Mouse (Mus musculus): Measurements from ENCODE around the gene Maneal.

Gene Maneal

DNA sequence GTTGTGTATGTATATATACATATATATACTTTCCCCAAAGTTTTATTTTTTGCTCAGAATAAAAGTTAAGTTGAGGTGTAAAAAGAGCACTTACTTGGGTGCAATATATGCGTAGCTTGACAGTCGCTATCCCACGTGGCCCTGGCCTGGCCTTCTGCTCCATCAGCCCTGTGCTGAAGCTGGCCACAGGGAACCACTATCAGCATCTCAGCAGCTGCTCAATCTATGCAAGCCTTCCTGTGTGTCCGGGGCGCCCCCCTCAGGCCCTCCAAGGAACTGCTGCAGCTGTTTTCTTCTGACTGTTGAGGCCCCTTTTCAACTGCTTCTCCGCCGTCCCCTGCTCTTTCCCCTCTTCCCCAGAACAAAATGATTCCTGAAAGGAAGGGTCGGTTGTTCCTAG lies 14.4 kb downstream of the Maneal start:
- peak; percentile 83 for DNase-seq

DNA sequence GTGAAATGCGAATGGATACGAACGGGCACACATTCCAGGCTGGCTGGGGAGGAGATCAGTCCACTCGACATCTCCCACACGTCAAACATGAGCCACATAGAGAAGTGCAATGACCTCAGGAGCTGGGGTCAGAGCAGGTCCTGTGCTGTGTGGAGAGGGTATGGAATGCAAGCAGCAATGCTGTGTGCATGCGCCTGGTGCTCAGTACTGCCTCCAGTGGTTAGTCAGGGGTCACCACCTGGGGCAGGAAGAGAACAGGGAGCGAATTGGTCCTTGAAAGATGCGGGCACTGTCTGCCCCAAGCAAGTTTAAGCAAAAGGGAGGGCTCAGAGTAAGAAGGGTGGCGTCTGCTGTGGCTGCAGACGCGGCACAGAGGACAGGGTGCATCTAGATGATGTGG lies 18.5 kb downstream of the Maneal start:
- DNase-seq: peak; percentile 58

DNA sequence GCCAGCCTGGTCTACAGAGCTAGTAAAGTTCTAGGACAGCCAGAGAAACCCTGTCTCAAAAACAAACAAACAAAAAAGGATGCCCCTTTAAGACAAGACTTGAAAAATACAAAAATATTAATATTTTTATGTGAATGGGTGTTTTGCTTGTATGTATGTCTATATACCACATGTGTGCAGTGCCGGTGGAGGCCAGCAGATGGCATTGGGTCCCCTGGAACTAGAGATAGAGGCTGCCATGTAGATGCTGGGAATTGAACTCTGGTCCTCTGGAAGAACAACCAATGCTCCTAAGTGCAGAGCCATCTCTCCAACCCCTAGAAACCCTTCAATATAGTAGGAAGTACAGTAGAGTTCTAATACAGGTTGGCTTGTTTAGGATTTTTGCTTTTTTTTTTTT lies 21.0 kb downstream of the Maneal start:
- DNase-seq: no peak

DNA sequence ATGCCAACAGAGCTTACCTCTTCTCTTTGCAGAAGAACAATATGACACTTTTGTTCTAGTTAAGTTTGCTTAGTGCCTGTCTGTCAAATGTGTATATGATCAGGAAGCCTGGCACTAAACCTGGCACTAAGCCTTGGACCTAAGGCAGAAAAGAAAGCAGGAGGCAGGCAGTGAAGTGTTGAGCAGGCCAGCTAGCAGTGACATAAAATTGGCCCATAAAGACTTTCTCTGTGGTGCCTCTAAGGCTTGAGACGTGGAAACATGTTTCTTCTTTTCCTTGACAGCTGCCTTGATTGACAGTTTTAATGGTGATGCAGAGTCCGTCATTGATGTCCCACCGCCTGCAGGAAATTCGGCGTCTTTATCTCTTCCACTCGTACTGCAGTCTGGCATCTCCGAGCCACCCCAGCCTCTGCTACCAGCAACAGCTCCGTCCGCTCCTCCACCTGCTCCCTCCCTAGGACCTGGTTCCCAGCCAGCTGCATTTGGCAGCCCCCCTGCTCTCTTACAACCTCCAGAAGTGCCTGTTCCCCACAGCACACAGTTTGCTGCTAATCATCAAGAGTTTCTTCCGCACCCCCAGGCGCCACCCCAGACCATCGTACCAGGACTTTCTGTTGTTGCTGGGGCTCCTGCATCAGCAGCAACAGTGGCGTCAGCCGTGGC lies 23.8 kb downstream of the Maneal start:
- no peak for DNase-seq

DNA sequence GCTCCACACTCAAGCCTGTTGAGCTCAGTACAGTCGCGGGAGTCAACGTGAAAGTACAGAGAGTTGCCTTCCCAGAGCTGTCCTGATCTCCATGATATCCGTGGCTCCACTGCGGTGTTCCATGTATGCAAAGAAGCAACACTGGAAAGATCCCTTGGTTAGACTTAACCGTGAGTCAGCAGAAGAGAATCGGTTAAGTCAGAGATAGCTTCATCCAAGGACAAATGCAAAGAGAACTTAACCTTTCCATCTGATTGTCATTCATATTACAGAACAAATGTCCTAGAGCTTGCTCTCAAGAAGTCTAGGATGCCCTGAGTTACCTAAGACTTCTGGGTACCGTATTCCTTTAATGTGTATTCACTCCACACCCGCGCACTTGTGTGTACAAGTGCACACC lies 29.2 kb downstream of the Maneal start:
- no peak for DNase-seq

DNA sequence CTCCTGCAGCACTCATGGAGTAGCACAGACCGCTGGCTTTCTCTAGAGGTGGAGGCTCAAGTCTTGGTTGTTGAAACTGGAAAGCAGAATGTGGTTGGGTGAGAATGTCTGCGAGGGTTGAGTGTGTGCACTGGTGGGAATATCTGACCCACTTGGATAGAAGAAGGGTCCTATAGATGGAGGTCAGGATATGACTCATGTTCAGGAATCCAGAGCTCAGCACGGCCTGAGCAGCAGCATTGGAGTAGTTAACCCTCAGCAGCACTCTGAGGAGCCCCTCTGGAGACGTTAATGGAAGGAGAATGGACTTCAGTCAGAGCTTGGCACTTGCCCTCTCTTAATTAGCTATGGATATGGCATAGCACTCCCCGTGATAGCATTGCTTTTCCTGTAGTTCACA lies 32.3 kb downstream of the Maneal start:
- no peak for DNase-seq

DNA sequence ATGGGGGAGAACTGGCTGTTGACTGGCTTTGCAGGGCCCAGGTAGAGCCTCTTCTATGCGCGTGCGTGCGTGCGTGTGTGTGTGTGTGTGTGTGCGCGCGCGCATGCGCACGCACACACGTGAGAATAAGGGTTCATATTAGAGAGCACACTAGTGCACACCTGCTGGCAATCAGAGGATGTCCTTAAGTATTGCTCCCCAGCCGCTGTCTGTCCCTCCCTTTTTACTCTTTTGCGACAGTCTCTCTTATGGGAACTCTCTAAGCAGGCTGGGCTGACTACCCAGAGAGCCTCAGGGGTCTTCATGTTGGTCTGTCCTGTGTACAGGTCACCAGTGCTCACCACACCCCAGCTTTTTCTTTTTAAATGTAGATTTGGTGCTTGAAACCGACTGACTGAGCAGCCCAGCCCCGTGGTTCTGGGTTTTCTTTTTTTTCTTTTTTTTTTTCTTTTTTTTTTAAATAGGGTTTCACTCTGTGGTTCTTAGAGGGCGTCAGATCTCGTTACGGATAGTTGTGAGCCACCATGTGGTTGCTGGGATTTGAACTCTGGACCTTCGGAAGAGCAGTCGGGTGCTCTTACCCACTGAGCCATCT lies 36.5 kb downstream of the Maneal start:
- DNase-seq: no peak

DNA sequence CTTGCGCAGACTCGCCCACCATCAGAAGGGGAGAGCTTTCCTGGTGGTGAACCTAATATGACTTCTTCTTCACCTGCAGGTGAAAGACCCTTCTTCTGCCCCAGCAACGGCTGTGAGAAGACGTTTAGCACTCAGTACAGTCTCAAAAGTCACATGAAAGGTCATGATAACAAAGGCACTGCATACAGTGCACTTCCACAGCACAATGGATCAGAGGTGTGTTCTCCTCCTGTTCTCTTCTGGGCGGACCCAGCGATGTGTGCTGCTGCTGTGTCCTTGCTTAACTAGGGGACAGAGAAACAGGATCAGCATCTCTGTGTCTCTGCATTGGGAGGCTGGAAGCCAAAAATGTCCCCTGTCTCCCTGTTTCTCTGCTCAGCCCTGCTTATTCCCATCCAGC lies 37.0 kb downstream of the Maneal start:
- no peak for DNase-seq

DNA sequence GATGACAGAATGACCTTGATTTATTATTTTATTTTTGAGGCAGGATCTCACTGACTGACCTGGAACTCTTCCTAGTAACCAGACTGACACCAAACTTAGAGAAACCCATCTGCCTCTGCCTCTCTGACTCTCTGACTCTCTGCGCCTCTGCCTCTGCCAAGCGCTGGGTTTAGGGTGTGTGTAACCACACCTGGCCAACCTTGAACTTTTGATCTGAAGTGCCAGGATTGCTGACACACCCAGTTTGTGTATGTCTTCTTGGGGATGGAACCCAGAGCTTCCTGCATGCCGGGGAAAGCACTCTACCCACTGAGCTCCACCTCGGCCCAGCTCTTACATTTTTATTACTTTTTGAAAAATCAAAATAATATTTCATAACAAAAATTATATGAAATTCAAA lies 43.1 kb downstream of the Maneal start:
- DNase-seq: no peak

DNA sequence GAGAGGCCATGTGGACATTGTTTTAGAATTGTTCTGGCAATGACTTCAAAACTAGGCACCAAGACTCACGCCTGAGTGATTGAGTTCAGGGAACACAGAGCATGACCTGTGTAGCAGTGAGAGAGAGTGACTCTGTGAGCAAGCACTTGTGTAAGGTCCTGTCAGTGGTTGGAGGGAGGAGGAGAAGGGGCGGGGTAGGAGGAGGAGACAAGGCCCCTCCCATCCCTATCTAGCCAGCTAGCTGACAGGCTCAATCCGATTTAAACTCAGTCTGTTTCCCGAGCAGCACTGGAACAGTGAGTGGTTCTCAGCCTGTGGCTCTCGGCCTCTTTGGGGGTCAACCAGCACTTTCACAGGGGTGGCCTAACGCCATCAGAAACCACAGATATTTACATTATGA lies 44.2 kb downstream of the Maneal start:
- peak; percentile 57 for DNase-seq

DNA sequence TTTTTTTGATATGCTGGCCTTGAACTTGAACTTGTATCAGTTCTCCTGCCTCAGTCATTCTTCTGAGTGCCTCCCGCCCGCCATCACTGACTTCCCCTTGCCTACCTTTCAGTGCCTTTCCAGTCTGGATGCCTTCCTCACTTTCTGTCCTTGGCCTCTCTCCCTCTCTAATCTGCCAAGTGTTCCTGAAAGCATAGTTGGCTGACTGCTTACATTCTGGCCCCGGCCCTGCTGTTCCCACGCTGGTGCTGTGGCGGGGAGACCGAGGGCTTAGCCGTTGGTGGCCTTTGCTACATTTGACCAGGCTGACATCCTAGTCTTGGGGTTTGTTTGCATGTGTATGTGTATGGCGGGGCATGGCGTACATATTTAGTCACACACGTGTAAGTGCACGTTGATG lies 46.1 kb downstream of the Maneal start:
- no peak for DNase-seq

DNA sequence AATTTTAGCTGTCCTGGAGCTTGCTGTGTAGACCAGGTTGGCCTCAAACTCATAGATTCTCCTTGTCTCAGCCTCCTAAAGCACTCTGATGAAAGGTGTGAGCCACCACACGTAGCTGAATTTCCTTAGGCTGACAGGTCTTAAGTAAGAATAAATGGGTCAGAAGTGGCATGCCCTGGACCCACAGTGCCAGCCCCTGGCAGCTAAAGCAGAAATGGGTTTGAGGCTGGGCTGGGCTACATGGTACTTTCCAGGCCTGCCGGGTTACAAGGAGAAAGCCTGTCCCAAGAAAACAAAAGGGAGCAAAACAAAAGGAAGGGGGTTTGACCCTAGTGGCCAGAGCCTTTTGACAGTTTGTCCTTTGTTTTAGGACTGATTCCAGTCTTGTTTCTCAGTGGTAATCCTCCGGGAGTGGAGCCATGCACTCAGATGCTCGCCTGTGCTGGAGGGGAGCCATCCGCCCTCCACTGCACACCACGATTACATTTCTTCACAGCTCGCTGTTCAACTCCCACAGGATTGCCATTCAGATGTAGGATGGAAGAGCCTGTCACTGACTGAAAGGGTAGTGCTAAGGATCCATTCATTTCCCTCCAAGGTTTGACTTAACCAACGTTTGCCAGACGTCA lies 50.5 kb downstream of the Maneal start:
- no peak for DNase-seq

DNA sequence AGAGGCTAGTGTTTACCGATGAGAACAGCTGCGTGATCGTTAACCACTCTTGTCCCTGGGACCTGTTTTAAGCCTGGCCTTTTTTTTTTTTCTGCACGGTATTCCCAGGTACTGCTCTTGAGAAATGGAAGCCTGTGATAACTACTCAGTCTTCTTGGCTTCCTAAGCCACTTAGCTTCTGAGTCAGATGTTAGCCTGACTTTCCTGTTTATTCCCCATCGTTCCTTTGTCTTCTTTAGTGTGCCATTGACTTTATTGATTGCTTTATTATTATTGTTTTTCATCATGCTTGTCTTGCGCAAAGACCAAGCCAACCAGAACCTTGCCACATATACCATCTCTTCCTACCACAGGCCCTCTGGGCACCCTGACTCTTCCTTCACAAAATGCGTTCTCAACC lies 51.9 kb downstream of the Maneal start:
- DNase-seq: no peak

DNA sequence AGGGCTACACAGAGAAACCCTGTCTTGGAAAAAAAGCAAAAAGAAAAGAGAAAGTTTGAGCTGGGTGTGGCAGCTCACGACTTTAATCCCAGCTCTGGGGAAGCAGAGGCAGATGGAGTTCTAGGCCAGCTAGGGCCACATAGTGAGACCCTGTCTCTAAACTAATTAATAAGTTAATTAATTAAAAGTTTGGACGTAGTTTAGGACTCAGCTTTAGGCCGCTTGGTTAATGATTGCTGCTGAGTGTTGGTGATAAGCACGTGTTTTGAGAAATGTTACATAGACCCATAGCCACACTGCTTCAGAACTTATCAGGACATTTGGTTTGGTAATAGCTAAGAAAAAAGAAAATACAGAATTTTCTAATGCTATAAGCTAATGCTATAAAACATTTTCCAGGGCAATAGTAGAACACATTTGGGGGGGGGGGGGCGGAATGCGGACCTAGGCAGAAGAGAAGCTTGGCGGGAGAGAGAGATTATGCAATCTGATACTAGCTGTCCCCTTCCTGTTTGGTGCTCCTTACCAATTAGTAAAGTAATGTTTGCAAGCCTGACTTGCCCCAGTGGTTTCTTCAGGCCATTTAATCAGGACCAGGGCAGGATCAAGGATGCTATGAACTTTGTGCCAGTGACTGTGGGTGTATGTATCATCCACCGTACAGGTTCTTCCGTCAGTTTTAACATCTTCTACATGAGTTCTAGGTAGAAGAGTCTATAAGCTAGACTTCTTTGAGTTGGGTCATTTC lies 52.7 kb downstream of the Maneal start:
- no peak for DNase-seq

DNA sequence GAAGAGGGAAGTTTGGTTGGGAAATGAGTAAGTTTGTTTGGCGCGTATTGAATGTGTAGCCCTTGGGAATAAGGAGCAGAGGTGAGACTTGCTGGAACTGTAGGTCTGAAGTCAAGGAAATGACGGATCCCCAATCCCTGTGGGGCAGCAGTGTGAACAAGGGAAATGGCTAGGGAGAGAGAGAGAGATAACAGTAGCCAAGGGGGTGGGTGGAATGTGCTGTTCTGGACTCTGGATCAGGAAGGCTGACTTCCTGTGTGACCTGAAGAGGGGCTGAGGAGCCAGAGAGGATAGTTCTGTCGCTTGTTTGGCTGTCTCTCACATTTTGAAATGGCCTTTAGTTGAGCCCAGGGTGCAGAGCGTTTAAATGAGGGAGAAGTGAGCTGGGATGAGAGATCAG lies 53.5 kb downstream of the Maneal start:
- DNase-seq: no peak
